Mouse (Mus musculus) thymus, adult 2 months (tissue): ENCODE measurements around the gene Slc9a3r2. TPM values are rescaled to one million over a fixed set of nuclear protein-coding genes. Genes with fewer than 3 reads are reported as not detected.

Experiments used
- DNase-seq: peaks from one replicate; pipeline ENCODE4 v3.0.0; 2021
- H3K27ac ChIP-seq: fragments of 200-500 bp; 2 replicates; pipeline ENCODE4 v1.5.1; 2012; ENCODE audit warnings: low read length, control low read depth; ENCODE audit not compliant: control insufficient read depth, insufficient read depth
- H3K27me3 ChIP-seq: fragments of 200-500 bp; 2 replicates; pipeline ENCODE4 v1.6.1; 2012; ENCODE audit warnings: mild to moderate bottlenecking, low read length, moderate library complexity, mixed read lengths; ENCODE audit not compliant: control insufficient read depth, insufficient read depth
- H3K36me3 ChIP-seq: fragments of 200-500 bp; 2 replicates; pipeline ENCODE4 v1.6.1; 2012; ENCODE audit warnings: mild to moderate bottlenecking, low read length, moderate library complexity; ENCODE audit not compliant: control insufficient read depth, insufficient read depth
- H3K4me1 ChIP-seq: fragments of 200-500 bp; replicated peaks from 2 replicates; pipeline ENCODE4 v1.6.1; 2012; ENCODE audit warnings: low read length; ENCODE audit not compliant: control insufficient read depth, insufficient read depth
- H3K4me3 ChIP-seq: fragments of 200-500 bp; 2 replicates; pipeline ENCODE4 v1.5.1; 2012; ENCODE audit warnings: mild to moderate bottlenecking, low read length, control low read depth, moderate library complexity; ENCODE audit not compliant: control insufficient read depth, insufficient read depth
- CTCF ChIP-seq: fragments of 200-500 bp; IDR thresholded peaks from 2 replicates; pipeline ENCODE4 v1.5.1; 2012; ENCODE audit warnings: mild to moderate bottlenecking, control low read depth, low read length, moderate library complexity, borderline replicate concordance; ENCODE audit not compliant: control insufficient read depth, poor library complexity, insufficient read depth; ENCODE audit errors: extremely low read depth
- POLR2A ChIP-seq: fragments of 200-500 bp; IDR thresholded peaks from 2 replicates; pipeline ENCODE4 v1.6.1; 2012; ENCODE audit warnings: mild to moderate bottlenecking, low read length, control low read depth, moderate library complexity; ENCODE audit not compliant: control insufficient read depth, poor library complexity, insufficient read depth; ENCODE audit errors: extremely low read depth
- WGBS: fragments of 180-500 bp; shearing (Covaris S2); methylation state at CpG from one replicate; pipeline ENCODE4 v1.1.7; 2018; 5-methylcytosine and 5-hydroxymethylcytosine counted together
- polyA plus RNA-seq: library from polyadenylated mRNA; depleted of rRNA; stranded (reverse); fragments of >200 nt; gene quantifications from 2 replicates; pipeline ENCODE4 v1.2.3, GENCODE M21; 2012

Slc9a3r2 gene
- polyA plus RNA-seq, 1 experiment, result 19.6 TPM

DNA sequence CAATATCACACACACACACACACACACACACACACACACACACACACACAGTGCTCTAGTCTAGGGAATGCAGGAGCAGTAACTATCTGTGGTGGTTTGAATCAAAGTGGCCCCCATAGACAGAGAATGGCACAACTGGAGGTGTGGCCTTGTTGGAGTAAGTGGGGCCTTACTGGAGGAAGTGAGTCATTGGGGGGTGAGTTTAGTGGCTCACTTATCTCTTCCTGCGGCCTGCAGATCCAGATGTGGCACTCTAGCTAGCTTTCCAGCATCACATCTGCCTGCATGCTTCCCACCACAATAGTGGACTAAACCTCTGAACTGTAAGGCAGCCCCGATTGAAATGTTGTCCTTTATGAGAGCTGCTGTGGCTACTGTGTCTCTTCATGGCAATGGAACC lies 39.4 kb downstream of the Slc9a3r2 start:
- TF ChIP-seq POLR2A (no peak), CTCF (no peak)
- H3K27ac ChIP-seq, result no peak overlapping the region
- peaks cover 9% of the 10 kb centered on the region for H3K36me3 ChIP-seq
- no peaks in the 10 kb centered on the region for H3K4me1 ChIP-seq
- WGBS, result 12% methylated on average over 2 of the region's 2 CpGs
- DNase-seq, result no peak
- H3K4me3 ChIP-seq, result no peak overlapping the region
- no peaks in the 10 kb centered on the region for H3K27me3 ChIP-seq

GRCm38 (mm10) chr17:24608874-24609273 lies 41.3 kb downstream of the Slc9a3r2 start:
- WGBS, result 81% methylated on average over 8 of the region's 8 CpGs
- Histone ChIP-seq H3K4me3 (no peak overlapping the region), H3K4me1 (0 out of 2 replicates have a peak, but pooled peaks cover 4% of the 10 kb centered on the region), H3K27me3 (no peaks in the 10 kb centered on the region), H3K27ac (no peak overlapping the region), H3K36me3 (peaks cover 14% of the 10 kb centered on the region)
- no peak for DNase-seq
- TF ChIP-seq POLR2A, result no peak
- TF ChIP-seq CTCF, result no peak

- H3K27me3 ChIP-seq, result no peaks in the 10 kb centered on the region
- 0 out of 2 replicates have a peak, but pooled peaks cover 4% of the 10 kb centered on the region for H3K4me1 ChIP-seq
- no peak overlapping the region for H3K4me3 ChIP-seq
- peaks cover 8% of the 10 kb centered on the region for H3K36me3 ChIP-seq
- no peak overlapping the region for H3K27ac ChIP-seq
- 97% methylated on average over 4 of the region's 4 CpGs for WGBS
- TF ChIP-seq POLR2A, result no peak
- TF ChIP-seq CTCF, result no peak
- DNase-seq, result no peak
Measured at GRCm38 (mm10) chr17:24608370-24608769, 41.8 kb downstream of the Slc9a3r2 start.

DNA sequence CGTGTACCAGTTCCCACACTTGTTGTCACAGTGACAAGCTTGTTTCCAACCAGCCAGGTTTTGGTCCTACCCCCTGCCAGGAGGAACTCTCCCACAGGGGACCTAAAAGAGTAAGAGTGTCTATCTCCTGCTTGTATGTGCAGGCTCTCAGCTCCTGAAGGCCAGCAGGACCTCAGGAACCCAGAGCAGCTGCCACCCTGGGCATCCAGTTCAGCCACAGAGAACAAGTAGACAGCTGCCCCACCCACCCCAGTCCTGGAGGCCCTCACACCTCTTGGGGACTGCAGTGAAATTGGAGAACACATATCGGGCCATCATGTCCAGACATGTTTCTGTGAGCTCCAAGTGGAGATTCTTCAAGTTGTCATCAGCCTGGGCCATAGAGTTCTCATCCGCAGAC lies 45.6 kb downstream of the Slc9a3r2 start:
- H3K4me1 ChIP-seq, result 0 out of 2 replicates have a peak, but pooled peaks cover 4% of the 10 kb centered on the region
- no peaks in the 10 kb centered on the region for H3K27me3 ChIP-seq
- no peak for DNase-seq
- H3K36me3 ChIP-seq, result peaks cover 8% of the 10 kb centered on the region
- 95% methylated on average over 3 of the region's 3 CpGs for WGBS
- H3K4me3 ChIP-seq, result no peak overlapping the region
- TF ChIP-seq POLR2A, result no peak
- TF ChIP-seq CTCF, result no peak
- H3K27ac ChIP-seq, result no peak overlapping the region

- no peak for DNase-seq
- 44% methylated on average over 8 of the region's 8 CpGs for WGBS
- H3K27ac ChIP-seq, result no peak overlapping the region
- 0 out of 2 replicates have a peak, but pooled peaks cover 4% of the 10 kb centered on the region for H3K4me1 ChIP-seq
- H3K36me3 ChIP-seq, result peaks cover 8% of the 10 kb centered on the region
- no peak overlapping the region for H3K4me3 ChIP-seq
- H3K27me3 ChIP-seq, result no peaks in the 10 kb centered on the region
- no peak for TF ChIP-seq POLR2A
- no peak for TF ChIP-seq CTCF
Measured at GRCm38 (mm10) chr17:24603961-24604360, 46.2 kb downstream of the Slc9a3r2 start.

DNA sequence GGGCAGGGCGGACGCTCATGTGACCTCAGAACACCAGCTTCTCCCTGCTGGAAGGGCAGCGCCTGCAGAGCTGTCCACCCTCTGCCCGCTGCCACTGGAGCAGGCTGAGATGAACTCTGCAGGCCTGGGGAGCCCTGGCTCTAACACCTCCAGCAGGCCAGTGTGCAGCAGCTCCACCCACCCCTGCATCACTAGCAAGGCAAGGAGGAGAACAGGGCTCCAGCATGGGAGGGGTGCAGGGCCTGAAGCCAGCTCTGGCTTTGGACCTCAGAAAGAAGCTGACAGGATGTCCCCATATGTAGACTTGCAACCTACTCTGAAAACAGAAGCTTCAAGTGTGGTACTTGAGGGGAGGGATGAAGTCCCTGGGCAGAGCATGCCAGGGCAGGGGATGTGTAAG lies 49.6 kb downstream of the Slc9a3r2 start:
- no peak for DNase-seq
- no peak for TF ChIP-seq POLR2A
- no peak for TF ChIP-seq CTCF
- H3K4me3 ChIP-seq, result no peak overlapping the region
- peaks cover 19% of the 10 kb centered on the region for H3K36me3 ChIP-seq
- no peaks in the 10 kb centered on the region for H3K27me3 ChIP-seq
- WGBS, result 99% methylated on average over 4 of the region's 4 CpGs
- H3K4me1 ChIP-seq, result 0 out of 2 replicates have a peak, but pooled peaks cover 4% of the 10 kb centered on the region
- H3K27ac ChIP-seq, result no peak overlapping the region

GRCm38 (mm10) chr17:24597989-24598388 lies 52.1 kb downstream of the Slc9a3r2 start:
- no peaks in the 10 kb centered on the region for H3K27me3 ChIP-seq
- TF ChIP-seq POLR2A (no peak), CTCF (no peak)
- no peaks in the 10 kb centered on the region for H3K4me1 ChIP-seq
- H3K36me3 ChIP-seq, result peaks cover 16% of the 10 kb centered on the region
- no peak overlapping the region for H3K4me3 ChIP-seq
- 96% methylated on average over 3 of the region's 3 CpGs for WGBS
- DNase-seq, result no peak
- no peak overlapping the region for H3K27ac ChIP-seq
